Mouse (Mus musculus) gastrocnemius, adult 2 months (tissue): ENCODE data around the gene Bag5. TPM values are rescaled to one million over a fixed set of nuclear protein-coding genes. Genes with fewer than 3 reads are reported as not detected.
A peak's percentile ranks its signal among the peaks of the same experiment; 100 is the strongest.

ENCODE experiments used
- DNase-seq: peaks from one replicate; pipeline ENCODE4 v3.0.0; 2022
- H3K27ac ChIP-seq: fragments of 200-600 bp; 2 replicates; pipeline ENCODE4 v1.8.1; 2022; ENCODE audit warnings: mild to moderate bottlenecking
- H3K4me3 ChIP-seq: fragments of 200-600 bp; 2 replicates; pipeline ENCODE4 v1.8.1; 2022; ENCODE audit warnings: mild to moderate bottlenecking, moderate library complexity
- CTCF ChIP-seq: fragments of 200-600 bp; IDR thresholded peaks from 2 replicates; pipeline ENCODE4 v1.8.1; 2022; ENCODE audit warnings: antibody characterized with exemption, mild to moderate bottlenecking, moderate library complexity
- intact Hi-C: fragments of 180-260 bp; cut with DNase I; formaldehyde crosslinking; loops from one replicate; pipeline ENCODE4 v1.15.1; 2025
- long read RNA-seq, 2 experiments: library from polyadenylated mRNA; stranded (forward); transcript quantifications; one replicate each; pipeline ENCODE4 v2.0.0; 2021
- total RNA-seq, 2 experiments: library from RNA; stranded (reverse); gene quantifications; 2 replicates each; pipeline ENCODE4 v1.2.3; 2021

Gene Bag5
- total RNA-seq = 10 to 100 TPM; 14.7 to 19.2 TPM
- long read RNA-seq, experiment 1, transcript Bag5-201 (2 exons, 2,139 nt) = major isoform, 34 of 42 reads
- long read RNA-seq, experiment 1, transcript Bag5-202 (2 exons, 1,852 nt) = minor isoform, 7 of 42 reads
- long read RNA-seq, experiment 1, partial matches to known transcripts = 0 of 42 reads
- long read RNA-seq, experiment 1, other reads (novel, unspliced or antisense) = 1 of 42 reads
- long read RNA-seq, experiment 2, transcript Bag5-201 (2 exons, 2,139 nt) = major isoform, 31 of 39 reads
- long read RNA-seq, experiment 2, transcript Bag5-202 (2 exons, 1,852 nt) = minor isoform, 6 of 39 reads
- long read RNA-seq, experiment 2, partial matches to known transcripts = 0 of 39 reads
- long read RNA-seq, experiment 2, other reads (novel, unspliced or antisense) = 2 of 39 reads

DNA sequence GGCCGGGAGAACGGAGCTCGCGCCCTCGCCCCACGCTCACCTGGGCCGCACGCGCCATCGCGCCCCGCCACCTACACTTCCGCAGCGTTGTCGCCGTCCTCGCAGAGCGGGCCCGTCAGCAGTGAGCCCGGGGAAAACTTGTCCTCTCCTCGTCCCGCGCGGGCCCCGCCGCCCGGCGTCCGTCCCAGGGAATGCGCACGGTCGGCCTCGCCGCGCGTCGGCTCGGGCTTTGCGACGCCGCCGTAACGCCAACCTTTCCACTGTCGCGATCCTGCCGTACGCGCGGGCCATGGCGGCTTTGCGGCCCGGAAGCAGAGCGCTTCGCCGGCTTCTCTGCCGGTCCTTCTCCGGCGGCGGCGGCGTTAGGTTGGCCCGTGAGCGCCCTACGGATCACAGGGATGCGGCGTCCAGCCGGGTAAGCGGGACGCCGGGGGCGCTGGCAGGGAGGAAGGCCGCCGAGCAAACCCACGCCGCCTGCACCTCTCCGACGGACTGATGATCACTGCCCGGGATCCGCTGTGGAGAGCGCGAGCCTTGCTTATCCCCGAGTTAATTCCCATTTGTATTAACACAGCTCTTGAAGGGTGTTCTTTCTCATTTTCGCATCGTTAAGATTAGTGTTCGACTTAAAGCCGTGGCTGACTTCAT lies at the start of gene Bag5, which contains the start of gene Apopt1:
Gene Bag5 (minus strand): TSS at position 254 of the 648 bp plus-strand sequence.
Gene Apopt1 (plus strand): TSS at position 258 of the 648 bp plus-strand sequence.
- peak; percentile 39; the same call in 1 of the 2 replicates for TF ChIP-seq CTCF
- Histone ChIP-seq H3K27ac (peak within 1 kb of the TSS; percentile 96), H3K4me3 (peak within 1 kb of the TSS; percentile 85)
- intact Hi-C loops = loop anchor here (5.0 kb wide), 1 partner anchor 36 kb away; the partner anchor contains the start of gene Trmt61a
- peak; percentile 95 for DNase-seq

GRCm38 (mm10) chr12:111760306-111760908 lies 47.4 kb upstream of the Bag5 start:
- TF ChIP-seq CTCF = no peak
- DNase-seq = no peak
- intact Hi-C loops = no loop called here
- Histone ChIP-seq H3K4me3 (peak overlapping the region; percentile 77), H3K27ac (peak overlapping the region; percentile 97; the same call in 1 of the 2 replicates)

GRCm38 (mm10) chr12:111759176-111760061 lies 46.4 kb upstream of the Bag5 start:
- H3K27ac ChIP-seq = peak overlapping the region; percentile 97
- TF ChIP-seq CTCF = no peak
- H3K4me3 ChIP-seq = peak overlapping the region; percentile 77
- intact Hi-C loops = loop anchor here (5.0 kb wide), 1 partner anchor 33 kb away; no protein-coding TSS in a partner anchor
- DNase-seq = peak; percentile 86

GRCm38 (mm10) chr12:111758381-111759175 lies 45.5 kb upstream of the Bag5 start, which contains the start of gene Klc1:
Gene Klc1 (plus strand): TSS chr12:111758849.
- intact Hi-C loops = loop anchor here (5.0 kb wide), 1 partner anchor 34 kb away; no protein-coding TSS in a partner anchor
- Histone ChIP-seq H3K27ac (peak within 1 kb of the TSS; percentile 97), H3K4me3 (peak within 1 kb of the TSS; percentile 77)
- peak; percentile 87 for DNase-seq
- no peak for TF ChIP-seq CTCF

- TF ChIP-seq CTCF = no peak
- peak overlapping the region; percentile 97 for H3K27ac ChIP-seq
- intact Hi-C loops = loop anchor here (5.0 kb wide), 1 partner anchor 35 kb away; no protein-coding TSS in a partner anchor
- peak overlapping the region; percentile 77 for H3K4me3 ChIP-seq
- no peak for DNase-seq
Observed at GRCm38 (mm10) chr12:111757561-111758325, 44.7 kb upstream of the Bag5 start.

DNA sequence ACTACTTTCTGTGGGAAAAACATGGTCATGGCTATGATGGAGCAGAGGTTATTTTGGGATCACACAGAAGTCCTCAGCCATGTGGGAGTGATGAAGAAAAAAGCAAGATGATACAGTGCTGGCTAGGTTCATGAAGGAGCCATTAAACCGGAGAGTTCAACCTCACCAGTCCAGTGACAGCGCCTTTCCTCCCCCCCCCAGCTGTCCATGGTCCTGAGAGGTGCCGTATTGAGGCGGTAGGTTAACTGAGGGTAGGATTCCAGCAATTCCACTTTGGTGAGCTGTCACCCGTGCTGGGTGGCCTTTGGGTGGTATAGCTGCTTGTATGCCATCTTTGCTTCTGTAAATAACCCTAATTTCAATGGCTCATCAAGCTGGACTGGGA lies 43.6 kb upstream of the Bag5 start:
- DNase-seq = peak; percentile 43
- Histone ChIP-seq H3K4me3 (no peak overlapping the region), H3K27ac (peak overlapping the region; percentile 43; the same call in 1 of the 2 replicates)
- intact Hi-C loops = loop anchor here (5.0 kb wide), 1 partner anchor 36 kb away; no protein-coding TSS in a partner anchor
- TF ChIP-seq CTCF = no peak

DNA sequence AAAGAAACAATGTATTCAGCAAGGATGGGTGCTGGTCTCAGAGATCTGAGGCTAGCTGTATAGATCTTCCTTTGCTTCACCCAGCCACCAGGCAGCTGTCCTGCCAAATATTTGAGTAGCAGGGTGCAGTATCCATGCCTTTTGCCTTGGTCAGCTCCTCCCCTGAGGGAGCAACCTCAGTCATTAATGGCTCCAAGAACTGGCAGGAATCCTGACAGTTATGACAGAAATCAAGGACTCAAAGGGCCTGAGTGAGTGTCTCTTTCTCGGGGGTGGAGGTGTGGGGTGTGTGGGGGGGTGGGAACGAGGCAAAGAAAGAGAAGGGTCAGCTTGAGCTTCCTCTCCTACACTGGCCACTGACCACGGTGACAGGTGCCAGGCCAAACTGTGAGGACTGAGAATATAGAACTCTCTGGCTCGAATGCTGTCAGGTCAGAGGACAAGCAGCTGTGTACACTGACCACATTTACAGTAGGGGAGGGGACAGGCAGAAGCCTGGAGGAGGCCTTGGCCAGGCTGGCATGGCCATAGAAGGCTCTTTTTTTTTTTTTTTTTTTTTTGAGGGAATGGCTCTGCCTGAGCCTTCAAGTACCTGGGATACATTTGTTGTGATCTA lies 43.1 kb upstream of the Bag5 start:
- no peak for DNase-seq
- intact Hi-C loops = loop anchor here (5.0 kb wide), 1 partner anchor 36 kb away; no protein-coding TSS in a partner anchor
- Histone ChIP-seq H3K27ac (peak overlapping the region; percentile 43; the same call in 1 of the 2 replicates), H3K4me3 (no peak overlapping the region)
- no peak for TF ChIP-seq CTCF

GRCm38 (mm10) chr12:111755231-111755630 lies 42.2 kb upstream of the Bag5 start:
- H3K4me3 ChIP-seq = no peak overlapping the region
- DNase-seq = peak; percentile 8
- intact Hi-C loops = loop anchor here (5.0 kb wide), 1 partner anchor 37 kb away; no protein-coding TSS in a partner anchor
- H3K27ac ChIP-seq = 0 out of 2 replicates have a peak overlapping the region, but pooled peaks have one; percentile 9
- TF ChIP-seq CTCF = no peak

DNA sequence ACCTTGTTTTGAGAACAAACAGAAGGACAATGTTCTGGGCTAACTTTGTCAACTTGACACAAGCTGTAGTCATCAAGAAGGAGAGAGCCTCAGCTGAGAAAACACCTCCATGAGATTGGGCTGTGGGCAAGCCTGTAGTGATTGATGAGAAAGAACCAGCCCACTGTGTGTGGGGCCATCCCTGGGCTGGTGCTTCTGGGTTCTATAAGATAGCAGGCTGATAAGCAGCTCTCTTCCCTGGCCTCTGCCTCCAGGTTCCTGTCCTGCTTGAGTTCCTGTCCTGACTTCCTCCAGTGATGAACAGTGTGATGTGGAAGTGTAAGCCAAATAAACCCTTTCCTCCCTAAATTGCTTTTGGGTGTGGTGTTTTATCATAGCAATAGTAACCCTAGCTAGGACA lies 41.7 kb upstream of the Bag5 start:
- DNase-seq = no peak
- 0 out of 2 replicates have a peak overlapping the region, but pooled peaks have one; percentile 9 for H3K27ac ChIP-seq
- no peak for TF ChIP-seq CTCF
- intact Hi-C loops = loop anchor here (5.0 kb wide), 1 partner anchor 38 kb away; no protein-coding TSS in a partner anchor
- H3K4me3 ChIP-seq = no peak overlapping the region

- DNase-seq = no peak
- H3K27ac ChIP-seq = peak overlapping the region; percentile 48
- H3K4me3 ChIP-seq = peak overlapping the region; percentile 43
- TF ChIP-seq CTCF = no peak
- intact Hi-C loops = no loop called here
Observed at GRCm38 (mm10) chr12:111753347-111753746, 40.3 kb upstream of the Bag5 start.
